Mouse (Mus musculus) ovary, postnatal 10 days (tissue): ENCODE data around the gene Nell1.

ENCODE experiments used
- DNase-seq: peaks from one replicate; pipeline ENCODE4 v3.0.0; 2022; ENCODE audit warnings: low spot score

The Nell1 gene

GRCm38 (mm10) chr7:50295508-50295907 lies 320.8 kb downstream of the Nell1 start:
- no peak for DNase-seq

DNA sequence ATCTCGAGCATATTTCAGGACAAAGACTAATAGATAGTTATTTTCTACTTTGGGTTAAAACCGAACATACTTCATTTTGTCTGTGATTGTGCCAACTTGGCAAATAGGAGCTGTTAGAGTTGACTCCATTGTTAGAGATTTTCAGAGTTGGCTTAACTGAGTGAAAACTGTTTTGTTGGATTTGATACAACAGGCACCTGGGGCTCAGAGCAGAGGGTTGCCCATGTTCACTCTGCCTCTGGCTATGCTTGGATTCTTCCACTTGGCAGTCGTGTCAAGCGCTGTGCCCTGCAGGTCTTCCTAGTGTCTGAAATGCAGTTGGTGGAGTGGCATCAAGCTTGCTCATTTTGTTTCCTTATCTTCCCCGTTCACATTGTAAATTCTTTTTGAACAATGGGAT lies 363.6 kb downstream of the Nell1 start:
- no peak for DNase-seq

- DNase-seq, result no peak
These were observed 364.1 kb downstream of the Nell1 start for GRCm38 (mm10) chr7:50338757-50339156.

GRCm38 (mm10) chr7:50351564-50351963 lies 376.9 kb downstream of the Nell1 start:
- no peak for DNase-seq

DNA sequence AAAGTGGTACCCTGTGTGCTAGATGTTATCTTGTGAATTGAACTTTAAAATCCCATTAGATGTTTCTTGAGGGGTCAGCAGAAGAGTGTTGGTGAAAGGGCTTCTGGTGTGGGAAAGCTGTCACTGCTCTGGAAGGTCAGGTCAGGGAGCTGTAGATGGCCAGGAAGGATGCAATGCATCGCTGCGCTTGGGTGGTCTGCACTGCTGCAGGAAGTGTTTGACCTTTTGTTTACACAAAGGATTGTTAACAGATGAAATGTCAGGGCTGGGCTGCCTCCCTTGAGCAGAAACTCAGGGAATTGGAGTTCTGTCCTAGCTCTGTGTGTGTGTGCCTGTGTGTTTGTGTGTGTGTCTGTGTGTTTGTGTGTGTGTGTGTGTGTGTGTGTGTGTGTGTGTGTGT lies 382.5 kb downstream of the Nell1 start:
- DNase-seq, result no peak

GRCm38 (mm10) chr7:50362039-50362438 lies 387.4 kb downstream of the Nell1 start:
- DNase-seq, result no peak

DNA sequence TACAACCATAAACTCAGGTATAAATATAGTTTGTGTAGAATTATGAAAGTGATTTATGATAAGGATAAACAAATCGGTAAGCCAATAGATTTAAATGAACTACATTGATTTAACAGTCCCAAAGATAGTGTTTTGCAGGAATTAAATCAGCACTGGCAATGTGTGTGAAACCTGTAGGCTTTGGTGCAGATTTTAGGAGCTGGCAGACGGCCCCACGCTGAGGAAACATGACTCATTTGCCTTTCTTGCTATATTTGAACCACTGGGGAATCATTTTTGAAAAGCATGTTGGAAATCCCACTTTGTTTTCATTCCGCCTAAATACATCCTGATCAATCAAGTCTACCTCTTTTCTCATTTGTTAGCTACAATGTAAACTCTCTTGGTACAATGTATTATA lies 400.2 kb downstream of the Nell1 start:
- DNase-seq, result no peak

- DNase-seq, result no peak
These were observed 435.8 kb downstream of the Nell1 start for GRCm38 (mm10) chr7:50410421-50410820.

DNA sequence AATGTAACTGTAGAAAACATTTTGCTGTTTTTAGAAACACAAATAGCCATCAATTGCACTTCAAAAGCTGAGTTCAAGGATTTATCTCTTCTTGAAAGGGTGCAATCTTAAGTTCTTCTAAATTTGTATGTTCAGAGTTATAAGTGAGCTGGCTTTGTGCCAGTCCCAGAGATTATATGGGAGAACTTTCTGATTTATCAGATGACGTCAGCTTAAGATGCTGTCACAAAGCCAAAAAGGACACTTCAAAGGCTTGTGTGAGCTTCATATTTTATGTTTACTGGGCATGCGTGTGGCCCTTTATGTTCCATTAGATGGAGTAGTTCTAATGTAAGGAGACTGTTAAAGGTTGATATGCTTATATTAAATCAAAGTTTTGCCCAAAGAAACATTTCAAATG lies 445.3 kb downstream of the Nell1 start:
- no peak for DNase-seq

DNA sequence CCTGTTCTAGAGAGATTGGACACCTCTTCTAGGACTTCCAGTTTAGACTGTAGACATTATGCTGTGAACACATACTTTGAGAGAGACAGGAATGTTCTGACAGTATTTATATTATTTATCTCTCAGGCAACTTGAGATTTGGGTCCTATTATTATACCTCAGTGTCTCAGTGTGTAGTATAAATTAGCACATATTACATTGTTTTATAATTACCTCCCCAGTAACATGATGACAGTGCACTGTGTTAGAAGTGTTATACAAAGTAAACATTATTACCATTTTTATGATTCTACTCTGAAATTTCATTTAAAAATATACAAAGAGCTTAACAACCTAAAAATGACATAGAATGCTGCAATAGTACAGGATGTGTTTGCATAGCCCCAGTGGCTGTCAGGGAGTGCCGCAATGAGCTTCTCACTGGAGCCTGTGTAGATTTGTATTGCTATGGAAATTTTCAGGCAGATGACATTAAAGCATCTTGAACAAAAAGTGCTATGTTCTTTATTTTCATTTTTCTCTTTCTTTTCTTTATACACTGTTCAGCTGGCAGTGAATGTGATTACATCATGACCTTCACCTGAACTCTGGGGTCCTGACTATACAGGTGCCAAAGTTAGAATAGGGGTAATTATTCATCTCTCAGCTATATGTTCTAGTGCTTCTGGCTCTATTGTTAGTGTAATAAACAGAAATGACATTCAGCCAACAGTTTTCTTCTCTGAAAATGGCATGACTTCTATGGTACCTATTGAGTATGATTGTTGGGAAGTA lies 447.9 kb downstream of the Nell1 start:
- DNase-seq, result no peak

GRCm38 (mm10) chr7:50429725-50430124 lies 455.1 kb downstream of the Nell1 start:
- no peak for DNase-seq

- DNase-seq, result no peak
These were observed 466.6 kb downstream of the Nell1 start for GRCm38 (mm10) chr7:50441237-50441636.

GRCm38 (mm10) chr7:50447316-50447715 lies 472.7 kb downstream of the Nell1 start:
- DNase-seq, result no peak

DNA sequence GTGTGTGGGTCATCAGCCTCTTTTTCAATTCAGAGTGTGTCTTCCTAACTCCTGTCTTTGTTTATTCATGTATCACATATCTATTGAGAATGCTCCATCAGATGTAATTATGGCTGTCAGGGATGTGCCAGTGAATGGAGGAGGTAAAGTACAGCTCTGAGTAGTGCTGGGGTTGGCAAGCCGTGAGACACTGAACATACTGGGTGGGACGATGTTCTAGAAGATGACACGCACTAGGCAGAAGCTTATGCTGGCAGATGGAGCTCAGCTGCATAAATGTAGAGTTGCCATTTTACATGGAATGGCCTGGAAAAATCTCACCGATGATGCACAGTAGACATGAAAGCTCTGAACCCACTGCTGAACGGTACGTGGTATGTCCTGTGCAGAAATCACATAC lies 493.1 kb downstream of the Nell1 start:
- DNase-seq, result no peak

DNA sequence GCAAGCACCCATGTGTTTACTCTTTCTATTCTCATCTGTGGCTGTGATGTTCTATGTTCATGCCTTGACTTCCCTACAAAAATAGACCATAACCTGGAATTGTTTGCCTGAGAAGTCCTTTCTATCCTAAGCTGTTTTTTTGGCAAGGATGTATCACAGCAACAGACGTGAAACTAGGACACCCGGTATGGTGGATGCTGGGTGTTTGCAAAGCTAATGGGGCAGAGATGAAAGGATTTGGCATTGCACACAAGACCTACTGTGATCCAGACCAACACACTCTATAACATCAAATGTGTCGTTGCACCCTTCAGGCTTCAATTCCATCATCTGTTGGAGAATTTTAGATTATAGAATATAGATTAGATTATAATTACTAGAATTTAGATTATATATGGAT lies 495.9 kb downstream of the Nell1 start:
- no peak for DNase-seq

- DNase-seq, result no peak
These were observed 507.3 kb downstream of the Nell1 start for GRCm38 (mm10) chr7:50482011-50482410.

- DNase-seq, result no peak
These were observed 510.6 kb downstream of the Nell1 start for GRCm38 (mm10) chr7:50485304-50485703.

DNA sequence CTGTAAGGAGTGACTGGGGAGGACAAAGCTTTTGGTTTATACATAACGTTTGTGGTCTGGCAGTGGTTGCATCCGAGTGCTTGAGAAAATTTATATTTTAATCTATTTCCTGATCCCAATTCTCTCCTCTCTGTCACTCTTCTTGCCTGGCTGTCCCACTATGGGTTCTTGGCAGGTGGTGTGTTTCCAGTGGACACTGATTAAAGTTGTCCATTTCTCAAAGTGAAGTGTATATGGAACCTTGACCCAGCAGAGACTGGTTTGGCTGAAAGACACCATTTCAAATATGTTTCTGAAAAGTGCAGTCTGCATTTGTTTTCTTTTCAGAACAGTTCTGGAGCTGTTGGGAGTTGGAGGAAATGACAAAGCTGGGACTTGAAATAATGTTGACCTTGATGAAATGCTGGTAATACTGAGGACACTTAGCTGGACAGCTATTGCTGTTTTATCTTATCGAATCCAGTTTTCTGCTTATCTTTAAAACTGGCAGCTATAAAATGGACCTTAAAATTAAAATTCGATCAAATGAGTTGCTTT lies 512.3 kb downstream of the Nell1 start:
- DNase-seq, result no peak

DNA sequence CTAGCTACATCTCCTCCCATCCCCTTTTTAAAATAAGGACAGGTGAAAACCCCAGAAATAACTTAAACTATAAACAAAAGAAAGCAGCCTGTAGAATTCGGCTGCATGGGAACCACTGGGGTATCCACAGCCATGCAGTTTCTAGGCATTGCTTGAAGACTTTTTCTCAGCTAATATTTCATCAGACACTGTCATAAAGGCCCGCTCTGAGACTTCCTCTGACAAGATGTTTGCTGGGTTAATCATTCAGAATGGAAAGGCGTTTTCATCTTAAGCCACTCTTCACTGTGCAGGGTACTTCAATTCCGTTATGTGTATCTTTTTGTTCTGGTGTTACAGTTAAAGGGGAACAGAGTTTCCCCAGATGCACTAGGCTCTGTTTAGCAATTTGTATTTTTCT lies 526.9 kb downstream of the Nell1 start:
- no peak for DNase-seq

DNA sequence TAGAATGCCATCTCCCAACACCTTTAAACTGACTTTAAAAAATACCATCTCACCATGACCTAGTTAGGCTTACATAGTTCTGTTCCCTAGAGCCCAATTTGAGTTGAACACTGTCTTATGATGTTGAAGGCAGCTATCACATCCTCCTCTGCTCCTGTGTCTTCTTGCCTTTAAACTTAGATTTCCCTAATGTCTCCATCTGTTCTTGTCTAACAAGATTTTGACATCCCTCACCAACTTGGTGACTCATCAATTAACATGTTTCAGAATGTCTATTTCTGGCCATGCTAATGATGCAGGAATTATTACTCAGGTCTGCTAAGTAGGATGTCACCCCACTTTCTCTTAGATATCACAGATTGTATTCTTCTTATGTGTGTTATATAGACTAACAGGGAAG lies 532.4 kb downstream of the Nell1 start:
- DNase-seq, result no peak

- DNase-seq, result no peak
These were observed 540.2 kb downstream of the Nell1 start for GRCm38 (mm10) chr7:50514830-50515229.

DNA sequence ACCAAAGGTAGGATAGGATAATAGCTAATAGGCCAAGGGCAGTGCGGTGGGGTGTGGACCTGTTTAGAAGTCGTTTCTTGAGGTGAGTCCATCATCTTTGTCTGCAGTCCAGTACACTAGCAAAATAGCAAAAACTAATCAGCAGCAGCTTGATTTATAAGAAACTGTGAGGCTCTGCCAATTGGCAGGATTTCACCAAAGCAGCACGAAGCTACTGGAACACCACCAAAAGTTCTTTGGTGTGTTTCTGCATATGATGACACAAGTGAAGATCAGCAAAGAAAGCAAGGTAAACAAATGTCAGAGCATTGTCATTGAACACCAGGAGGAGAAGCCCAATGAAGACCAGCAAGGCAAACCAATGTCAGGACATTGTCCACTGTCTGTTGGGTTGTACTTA lies 542.0 kb downstream of the Nell1 start:
- no peak for DNase-seq

GRCm38 (mm10) chr7:50543373-50543772 lies 568.7 kb downstream of the Nell1 start:
- no peak for DNase-seq

DNA sequence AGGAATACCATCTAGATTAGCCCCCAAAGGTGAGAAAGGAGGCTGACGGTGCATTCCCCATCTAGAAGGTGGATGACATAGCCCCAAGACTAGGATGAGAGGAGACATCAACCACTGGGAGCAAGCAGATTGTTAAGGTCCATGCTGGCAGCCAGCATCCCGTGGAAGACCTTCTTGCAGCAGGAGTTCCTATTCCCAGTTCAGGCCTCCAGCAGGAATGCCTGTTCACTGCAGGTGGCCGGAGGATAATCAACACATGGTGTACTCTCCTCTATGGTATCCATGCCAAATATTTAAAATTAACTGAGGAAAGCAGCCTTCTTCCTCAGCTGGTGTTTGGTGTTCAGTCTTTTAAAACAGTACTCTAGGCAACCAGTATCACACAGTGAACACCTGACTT lies 574.9 kb downstream of the Nell1 start:
- no peak for DNase-seq
